Mouse (Mus musculus): ENCODE measurements around the gene Napb. TPM values are rescaled to one million over a fixed set of nuclear protein-coding genes. Genes with fewer than 3 reads are reported as not detected.

Napb gene
- total RNA-seq, 2 experiments from 2014 or later: 298 to 310 TPM

DNA sequence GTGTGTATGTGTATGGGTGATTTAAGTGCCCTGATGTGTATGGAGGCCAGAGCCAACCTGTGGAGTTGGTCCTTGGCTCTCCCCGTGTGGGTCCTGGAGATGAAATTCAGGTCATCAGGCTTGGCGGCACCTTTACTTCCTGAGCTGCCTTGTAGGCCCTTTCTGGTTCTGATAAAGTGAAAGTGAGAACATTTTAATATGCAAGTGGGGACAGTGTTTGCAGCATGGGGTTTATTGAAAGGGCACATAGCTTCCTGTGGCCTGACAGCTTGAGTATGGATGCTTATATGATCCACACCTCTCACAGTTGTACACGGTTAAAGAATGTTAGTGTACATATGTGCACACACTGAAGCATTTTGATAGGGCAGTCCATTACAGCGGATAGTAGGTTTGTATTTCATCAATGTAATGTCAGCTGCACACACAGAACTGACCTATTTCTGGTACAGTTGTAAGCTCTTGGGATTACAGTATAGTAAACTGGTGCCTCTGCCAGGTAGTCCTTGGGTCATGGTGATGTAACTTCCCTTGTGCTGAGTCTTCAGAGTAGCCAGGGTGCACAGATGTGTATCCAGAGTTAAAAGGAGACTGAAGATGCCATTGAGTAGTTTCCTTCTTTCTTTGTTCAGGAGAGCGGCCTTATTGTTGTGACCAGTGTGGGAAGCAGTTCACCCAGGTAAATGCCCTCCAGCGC lies 42.7 kb downstream of the Napb start:
- no peak for DNase-seq (ENCODE audit: low spot score in 2 of 2)

- no peak for DNase-seq (ENCODE audit: low spot score in 2 of 2)
Observed at GRCm38 (mm10) chr2:148687971-148688370, 44.3 kb downstream of the Napb start.

- DNase-seq (ENCODE audit: low spot score in 2 of 2): no peak
Observed at GRCm38 (mm10) chr2:148686862-148687261, 45.4 kb downstream of the Napb start.

- DNase-seq (ENCODE audit: low spot score in 2 of 2): no peak
Observed at GRCm38 (mm10) chr2:148685709-148686108, 46.6 kb downstream of the Napb start.

GRCm38 (mm10) chr2:148684972-148685371 lies 47.3 kb downstream of the Napb start:
- DNase-seq (ENCODE audit: low spot score in 2 of 2): no peak

DNA sequence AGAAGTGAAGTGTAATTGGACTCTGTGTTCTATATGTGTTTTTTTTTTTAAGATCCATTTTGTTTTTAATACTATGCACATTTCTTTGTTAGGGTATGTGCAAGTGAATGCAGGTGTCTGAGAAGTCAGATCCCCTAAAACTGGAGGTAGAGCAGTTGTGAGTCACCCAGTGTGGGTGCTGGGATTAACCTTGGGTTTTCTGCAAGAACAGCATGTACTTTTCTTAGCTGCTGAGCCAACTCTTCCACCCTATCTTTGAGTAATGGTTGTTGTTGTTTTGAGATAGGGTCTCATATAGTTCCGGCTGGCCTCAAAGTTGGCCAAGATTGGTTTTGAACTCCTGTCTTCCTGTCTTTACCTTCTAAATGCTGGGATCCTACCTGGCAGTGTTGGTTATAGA lies 49.2 kb downstream of the Napb start:
- DNase-seq (ENCODE audit: low spot score in 2 of 2): no peak

DNA sequence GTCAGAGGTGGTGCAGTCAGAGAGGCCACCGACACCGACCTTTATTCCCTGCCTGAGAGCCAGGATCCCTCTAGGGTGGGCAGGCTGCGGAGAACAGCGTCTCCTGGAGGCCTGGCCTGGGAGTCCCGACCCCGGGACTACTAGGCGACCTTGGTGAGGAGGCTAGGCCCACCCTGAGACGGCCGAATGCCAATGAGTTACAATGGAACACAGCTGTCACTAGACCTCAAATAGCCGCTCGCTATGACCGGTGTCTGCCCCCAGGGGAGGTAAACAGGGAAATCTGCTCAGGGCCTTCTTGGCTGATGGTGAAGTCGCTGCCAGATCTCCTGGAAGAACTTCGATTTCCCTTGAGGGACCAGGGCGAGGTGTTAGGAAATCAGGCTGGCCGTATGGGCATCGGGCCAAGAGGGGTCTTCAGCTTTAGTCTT lies 50.8 kb downstream of the Napb start:
- peak; percentile 31 to 37 for DNase-seq (ENCODE audit: low spot score in 2 of 2)

GRCm38 (mm10) chr2:148680775-148681291 lies 51.4 kb downstream of the Napb start, which contains the start of gene Gzf1:
TSS of gene Gzf1 (plus strand) at chr2:148681023.
- peak; percentile 98 to 99 for DNase-seq (ENCODE audit: low spot score in 2 of 2)

DNA sequence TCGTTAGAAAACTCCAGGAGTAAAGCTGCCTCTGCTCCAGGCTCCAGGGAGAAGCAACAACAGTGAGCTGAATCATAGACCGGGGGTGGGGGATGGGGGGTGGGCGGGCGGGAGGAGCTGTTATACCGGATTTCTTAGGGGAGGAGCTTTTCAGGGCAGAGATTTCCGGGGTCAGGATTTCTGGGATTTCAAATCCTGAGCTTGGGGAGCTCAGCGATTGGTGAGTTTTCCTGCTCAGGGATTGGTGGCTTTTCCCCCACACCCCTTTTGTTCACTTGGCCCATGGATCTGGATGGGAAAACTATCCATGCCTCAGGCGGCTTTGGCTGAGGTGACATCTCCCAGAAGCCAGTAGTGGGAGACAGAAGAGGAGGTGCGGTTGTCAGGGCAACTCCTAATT lies 52.9 kb downstream of the Napb start:
- DNase-seq (ENCODE audit: low spot score in 2 of 2): peak; percentile 39 to 78

- DNase-seq (ENCODE audit: low spot score in 2 of 2): peak; percentile 83 to 89
Observed at GRCm38 (mm10) chr2:148677801-148678200, 54.5 kb downstream of the Napb start.

GRCm38 (mm10) chr2:148672199-148673096 lies 59.8 kb downstream of the Napb start, which contains the start of gene Nxt1:
TSS of gene Nxt1 (plus strand) at chr2:148672601.
- DNase-seq (ENCODE audit: low spot score in 2 of 2): peak; percentile 99 to 100

GRCm38 (mm10) chr2:148663458-148663857 lies 68.8 kb downstream of the Napb start:
- no peak for DNase-seq (ENCODE audit: low spot score in 2 of 2)

DNA sequence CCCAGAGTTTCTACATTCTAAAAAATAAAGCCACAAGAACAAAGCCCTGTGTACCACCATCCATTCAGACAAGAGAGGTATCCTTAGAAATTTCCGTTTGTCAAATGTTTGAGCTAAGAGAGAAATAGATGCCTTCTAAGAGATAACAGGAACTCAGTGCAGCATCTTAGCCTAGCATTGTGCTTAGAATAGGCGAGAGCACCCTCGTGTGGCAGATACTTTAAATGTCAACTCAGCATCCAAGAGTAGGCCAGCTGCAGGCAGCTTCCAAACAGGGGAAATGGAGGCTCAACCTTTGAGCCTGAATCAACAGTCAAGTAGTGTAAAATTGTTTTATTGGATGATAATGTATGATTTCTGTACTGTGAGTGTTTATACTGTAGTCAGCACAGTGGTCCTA lies 77.3 kb downstream of the Napb start:
- DNase-seq (ENCODE audit: low spot score in 2 of 2): peak; percentile 70 to 80

DNA sequence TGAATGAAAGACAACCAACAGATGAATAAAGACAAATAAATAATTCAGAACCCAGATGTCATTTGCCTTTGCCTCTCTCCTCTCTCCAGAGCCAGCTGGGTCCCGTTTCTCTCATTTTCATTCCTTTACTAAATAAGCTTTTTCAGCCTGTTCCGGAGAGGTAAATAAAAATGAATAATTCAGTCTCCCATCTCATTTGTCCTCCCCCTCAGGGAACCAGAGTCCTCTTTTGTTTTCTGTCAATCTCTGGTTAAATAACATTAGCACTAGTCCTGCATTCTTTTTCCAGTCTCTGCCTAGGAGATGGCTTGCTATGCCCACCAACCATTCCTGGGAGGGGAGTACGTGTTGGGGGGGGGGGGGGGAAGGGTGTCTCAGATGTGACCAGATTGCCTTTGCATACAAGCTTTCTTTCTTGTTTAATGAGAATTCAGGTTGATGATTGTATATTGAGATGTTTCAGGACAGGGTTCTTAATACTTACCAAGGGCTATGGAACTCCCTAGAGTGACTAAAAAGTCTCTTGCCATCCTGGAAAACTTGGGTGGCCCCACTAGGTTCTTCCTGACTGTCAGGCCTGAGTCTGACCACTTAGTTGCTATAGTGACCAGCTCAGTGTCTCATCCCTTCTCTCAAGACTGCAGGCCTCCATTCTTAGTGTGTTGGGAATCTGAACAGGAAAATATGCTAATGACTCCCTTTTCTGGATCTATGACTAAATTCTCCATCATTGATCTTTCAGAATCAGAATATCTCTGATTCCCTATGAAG lies 81.5 kb downstream of the Napb start:
- no peak for DNase-seq (ENCODE audit: low spot score in 2 of 2)

DNA sequence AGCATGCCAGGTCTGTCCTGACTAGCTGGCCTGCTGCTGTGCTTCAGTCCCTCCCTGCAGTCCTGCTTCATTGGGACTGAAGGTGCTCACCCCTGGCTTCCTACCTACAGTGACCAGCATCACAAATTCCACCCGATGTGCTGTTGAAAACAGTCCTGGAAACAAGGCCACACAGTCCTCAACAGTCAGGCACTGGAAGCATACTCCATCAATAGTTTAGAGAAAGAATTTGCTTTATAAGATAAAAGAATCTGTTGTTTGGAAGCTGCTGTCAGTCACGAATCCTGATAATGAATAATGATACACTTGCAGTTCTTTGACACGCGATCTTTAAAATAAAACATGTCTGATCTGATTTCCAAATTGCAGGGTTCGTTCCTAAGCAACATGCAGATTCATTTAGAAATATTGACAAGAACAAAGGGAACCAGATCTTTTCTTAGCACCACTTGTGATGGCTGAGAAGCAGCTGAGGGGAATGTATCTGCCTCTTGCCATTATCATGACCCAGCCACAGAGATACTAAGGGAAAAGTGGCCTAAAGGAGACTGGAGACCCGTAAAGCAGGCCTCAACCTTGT lies 87.8 kb downstream of the Napb start:
- DNase-seq (ENCODE audit: low spot score in 2 of 2): peak in 1 of 2 experiments; percentile 40

Other genes starting within 250 kb of the Napb start
- 10 to 100 TPM; 11.1 to 12.2 TPM for gene Nxt1, start 59.9 kb downstream of the Napb start, total RNA-seq (2021)
- 10 to 100 TPM; 24.9 to 26.7 TPM for gene Gzf1, start 51.4 kb downstream of the Napb start, total RNA-seq (2021)
- not detected for gene Cstl1, start 17.9 kb upstream of the Napb start, total RNA-seq (2021)
- gene Cst11, start 39.0 kb upstream of the Napb start, total RNA-seq (2021): not detected
- gene 8030411F24Rik, start 49.5 kb upstream of the Napb start, total RNA-seq (2021): not detected
- gene Cst12, start 56.9 kb upstream of the Napb start, total RNA-seq (2021): 1 to 10 TPM; 1.1 to 1.6 TPM
- gene Cst8, start 66.3 kb upstream of the Napb start, total RNA-seq (2021): not detected
- gene Cst13, start 87.6 kb upstream of the Napb start, total RNA-seq (2021): not detected
- not detected for gene Cst9, start 102.7 kb upstream of the Napb start, total RNA-seq (2021)
- not detected for gene 9230104L09Rik, start 132.6 kb upstream of the Napb start, total RNA-seq (2021)
- 1,000 to 10,000 TPM; 2,596 to 2,656 TPM for gene Cst3, start 143.2 kb upstream of the Napb start, total RNA-seq (2021)